Comparison of ENCODE assay signal across 12 mouse cellular contexts in the genomic region with DNA sequence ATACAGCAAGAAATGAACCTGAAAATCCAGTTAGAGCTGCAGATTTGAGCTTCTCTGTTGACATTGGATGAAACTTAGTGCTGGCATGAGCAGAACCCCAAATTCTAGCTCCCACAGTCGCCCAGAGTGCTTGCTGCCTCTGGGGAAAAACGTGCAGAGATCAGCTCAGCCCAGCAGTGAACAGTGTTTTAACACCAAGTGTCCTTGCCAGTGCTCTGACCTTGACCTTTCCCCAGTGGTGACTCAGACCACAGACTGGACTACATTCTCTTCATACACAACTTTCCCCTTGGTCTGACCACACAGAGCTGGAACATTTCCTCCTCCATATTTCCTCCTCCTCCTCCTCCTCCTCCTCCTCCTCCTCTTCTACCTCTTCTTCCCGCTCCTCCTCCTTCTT. TPM values are rescaled to one million over a fixed set of nuclear protein-coding genes. Genes with fewer than 3 reads are reported as not detected.
DNase-seq lines count a peak whose midpoint lies in the region; ATAC-seq and TF ChIP-seq lines count a peak whose summit lies in the region.
"Had no signal": no experiment of that assay in that cellular context is flagged by ENCODE, and none has a peak within 500 bp of the region (broad histone marks: within the 10 kb centered on the region; RNA-seq: fewer than 3 reads in every experiment).

No protein-coding gene starts in this region.

- H3K27ac ChIP-seq in heart, embryonic 15.5 days = no peak overlapping the region
- H3K27ac ChIP-seq in liver, embryonic 11.5 days (ENCODE audit: low read depth, low read length) = peak overlapping the region; percentile 92
- H3K27ac ChIP-seq: limb, embryonic 12.5 days had no signal

- H3K4me1 ChIP-seq in heart, embryonic 15.5 days (replicated peaks) = peaks cover 32% of the 10 kb centered on the region
- H3K4me1 ChIP-seq in E14TG2a.4 (replicated peaks; ENCODE audit: low read depth, low read length) = peaks cover 78% of the 10 kb centered on the region
- peaks cover 46% of the 10 kb centered on the region for H3K4me1 ChIP-seq in liver, embryonic 11.5 days (replicated peaks; ENCODE audit: control insufficient read depth, insufficient read depth, low read length)

- ATAC-seq in heart, embryonic 15.5 days (replicated peaks; ENCODE audit: insufficient number of reproducible peaks, insufficient read depth, low FRiP score, low read depth) = no peak
- ATAC-seq in liver, embryonic 11.5 days (replicated peaks; ENCODE audit: low FRiP score) = no peak

- no peak for TF ChIP-seq CTCF in E14TG2a.4 (conservative IDR thresholded peaks at IDR 0.05; ENCODE audit: low read length)

- no peak for DNase-seq in heart, postnatal 4 days
- DNase-seq in adrenal gland, adult 2 months = peak; percentile 85
- DNase-seq in liver, embryonic 11.5 days (ENCODE audit: low spot score) = no peak
- no peak for DNase-seq in adipocyte (ENCODE audit: low spot score)
- no peak for DNase-seq in thymus, postnatal 0 days (ENCODE audit: low spot score)
- no peak for DNase-seq in T-cell, adult 2 months (ENCODE audit: low spot score)
- DNase-seq: right cerebral cortex, adult 18-20 months had no signal

- no peak overlapping the region for H3K9ac ChIP-seq in heart, embryonic 15.5 days
- H3K9ac ChIP-seq in liver, embryonic 11.5 days (ENCODE audit: low read depth, low read length) = peak overlapping the region; percentile 80
- H3K9ac ChIP-seq: limb, embryonic 12.5 days had no signal

- H3K36me3 ChIP-seq in heart, embryonic 15.5 days = no peaks in the 10 kb centered on the region
- H3K36me3 ChIP-seq in E14TG2a.4 (ENCODE audit: insufficient read depth, low read length) = peaks cover 28% of the 10 kb centered on the region
- H3K36me3 ChIP-seq in liver, embryonic 11.5 days (ENCODE audit: control insufficient read depth, insufficient read depth, low read length) = no peaks in the 10 kb centered on the region
- H3K36me3 ChIP-seq: limb, embryonic 12.5 days had no signal

- peak overlapping the region; percentile 94; the same call in 1 of the 2 replicates for H3K4me2 ChIP-seq in heart, embryonic 15.5 days
- peak overlapping the region; percentile 73 for H3K4me2 ChIP-seq in liver, embryonic 11.5 days

- peaks cover 31% of the 10 kb centered on the region for H3K27me3 ChIP-seq in heart, embryonic 15.5 days
- H3K27me3 ChIP-seq in E14TG2a.4 (ENCODE audit: insufficient read depth, low read length) = no peaks in the 10 kb centered on the region
- H3K27me3 ChIP-seq in liver, embryonic 11.5 days (replicated peaks; ENCODE audit: control insufficient read depth, insufficient read depth, low read length) = peaks cover 7% of the 10 kb centered on the region

- 53% methylated on average over 3 of the region's 3 CpGs for WGBS in heart, embryonic 15.5 days
- 47% methylated on average over 3 of the region's 3 CpGs for WGBS in liver, embryonic 11.5 days

- peak overlapping the region; percentile 89; the same call in 1 of the 2 replicates for H3K4me3 ChIP-seq in heart, embryonic 15.5 days
- peak overlapping the region; percentile 95 for H3K4me3 ChIP-seq in E14TG2a.4 (replicated peaks; ENCODE audit: low read length)
- H3K4me3 ChIP-seq in liver, embryonic 11.5 days (ENCODE audit: low read depth, low read length) = peak overlapping the region; percentile 62

- no peaks in the 10 kb centered on the region for H3K9me3 ChIP-seq in heart, embryonic 15.5 days (replicated peaks)
- H3K9me3 ChIP-seq in E14TG2a.4 (ENCODE audit: low read length) = peaks cover 3% of the 10 kb centered on the region; the same call in 1 of the 2 replicates
- no peaks in the 10 kb centered on the region for H3K9me3 ChIP-seq in liver, embryonic 11.5 days (ENCODE audit: control insufficient read depth, low read length)
- H3K9me3 ChIP-seq: limb, embryonic 12.5 days had no signal

RNA-seq across cellular contexts. Expression of a gene that starts 1.6 kb away (rescaled TPM):
- 12.5 and 13.6 TPM in 2 replicates for polyA plus RNA-seq in heart, embryonic 15.5 days (2015; fragmentation: Nextera tagmentation; extraction: Ambion mirVana)
- total RNA-seq in heart, postnatal 4 days (2021) = 1 to 10 TPM; 6.1 TPM
- 10 to 100 TPM; 10.8 to 16.4 TPM for total RNA-seq in adrenal gland, adult 2 months (2021)
- 10.1 and 12.5 TPM in 2 replicates for polyA plus RNA-seq in adrenal gland, adult 2 months (2012; rRNA removed)
- 19.7 and 23.3 TPM in 2 replicates for polyA plus RNA-seq in liver, embryonic 11.5 days (2014; fragmentation: Nextera tagmentation; extraction: Ambion mirVana)
- 1.1 and 1.5 TPM in 2 replicates for polyA plus RNA-seq in thymus, postnatal 0 days (2015; fragmentation: Nextera tagmentation; extraction: Ambion mirVana)

RNA-seq across cellular contexts. Expression of a gene that starts 43.1 kb away (rescaled TPM):
- 285 and 316 TPM in 2 replicates for polyA plus RNA-seq in heart, embryonic 15.5 days (2015; fragmentation: Nextera tagmentation; extraction: Ambion mirVana)
- 100 to 1,000 TPM; 282 to 294 TPM for total RNA-seq in heart, postnatal 4 days (2021)
- 100 to 1,000 TPM; 476 to 520 TPM for total RNA-seq in adrenal gland, adult 2 months (2021)
- polyA plus RNA-seq in adrenal gland, adult 2 months (2012; rRNA removed) = 336 and 366 TPM in 2 replicates
- 251 and 283 TPM in 2 replicates for polyA plus RNA-seq in liver, embryonic 11.5 days (2014; fragmentation: Nextera tagmentation; extraction: Ambion mirVana)
- 211 and 215 TPM in 2 replicates for polyA plus RNA-seq in thymus, postnatal 0 days (2015; fragmentation: Nextera tagmentation; extraction: Ambion mirVana)

RNA-seq across cellular contexts. Expression of a gene that starts 51.9 kb away (rescaled TPM):
- polyA plus RNA-seq in heart, embryonic 15.5 days (2015; fragmentation: Nextera tagmentation; extraction: Ambion mirVana) = 188 and 216 TPM in 2 replicates
- 100 to 1,000 TPM; 376 to 389 TPM for total RNA-seq in heart, postnatal 4 days (2021)
- 1 to 10 TPM in 1 of 2 experiments, under 1 TPM in 1; 0.93 to 5.4 TPM for total RNA-seq in adrenal gland, adult 2 months (2021)
- 0.38 and 2.0 TPM in 2 replicates for polyA plus RNA-seq in adrenal gland, adult 2 months (2012; rRNA removed)
- 0.70 TPM in 1 of 2 replicates, not detected in the other for polyA plus RNA-seq in liver, embryonic 11.5 days (2014; fragmentation: Nextera tagmentation; extraction: Ambion mirVana)
- 0.31 TPM in 1 of 2 replicates, not detected in the other for polyA plus RNA-seq in thymus, postnatal 0 days (2015; fragmentation: Nextera tagmentation; extraction: Ambion mirVana)
- total RNA-seq: common myeloid progenitor, adult 5-6 weeks; megakaryocyte-erythroid progenitor cell, adult 5-6 weeks had no signal

Comparison
In these comparisons a context has a peak if more than half of its experiments do, and no peak if none do; other contexts are left out.
1. RNA of a gene that starts 51.9 kb away (polyA plus RNA-seq): 188 to 216 TPM in heart, embryonic 15.5 days; 0.38 to 2.0 TPM in adrenal gland, adult 2 months, 0.70 TPM in liver, embryonic 11.5 days and 0.31 TPM in thymus, postnatal 0 days; every median in the first group is over 10 times any median in the second.
2. Peak in every context shown above with its lines, with median percentiles within 50 percentile points of each other: H3K4me3 ChIP-seq.